Mouse (Mus musculus) embryo, embryonic 10 days (tissue): ENCODE results near the gene Zfp296.

ENCODE experiments used
- DNase-seq: peaks from one replicate; pipeline ENCODE4 v3.0.0-alpha.2; 2015; ENCODE audit warnings: low spot score

The Zfp296 gene

GRCm38 (mm10) chr7:19607291-19607690, 30.2 kb downstream of the Zfp296 start:
- no peak for DNase-seq

GRCm38 (mm10) chr7:19609641-19610332, 32.7 kb downstream of the Zfp296 start:
- DNase-seq: no peak

GRCm38 (mm10) chr7:19610969-19611368, 33.9 kb downstream of the Zfp296 start:
- no peak for DNase-seq

GRCm38 (mm10) chr7:19615036-19615577, 38.0 kb downstream of the Zfp296 start:
- DNase-seq: no peak

- DNase-seq: peak; percentile 95
Observed at GRCm38 (mm10) chr7:19619004-19619801, 42.1 kb downstream of the Zfp296 start.

GRCm38 (mm10) chr7:19620811-19621210, 43.7 kb downstream of the Zfp296 start:
- no peak for DNase-seq

GRCm38 (mm10) chr7:19622241-19622640, 45.2 kb downstream of the Zfp296 start:
- DNase-seq: no peak

- DNase-seq: no peak
Observed at GRCm38 (mm10) chr7:19623433-19623832, 46.3 kb downstream of the Zfp296 start.

GRCm38 (mm10) chr7:19627721-19628120, 50.6 kb downstream of the Zfp296 start:
- DNase-seq: no peak

- no peak for DNase-seq
Observed at GRCm38 (mm10) chr7:19628192-19628535, 51.1 kb downstream of the Zfp296 start.

- DNase-seq: peak; percentile 92
Observed at GRCm38 (mm10) chr7:19628536-19629360, 51.7 kb downstream of the Zfp296 start.

GRCm38 (mm10) chr7:19629361-19629734, 52.3 kb downstream of the Zfp296 start, which contains the start of gene Relb:
Gene Relb, minus strand, starts transcription at chr7:19629438.
- DNase-seq: peak; percentile 96
